Mouse (Mus musculus) layer of hippocampus, adult 9-11 months (tissue): ENCODE measurements at regions not wholly inside any gene's neighbourhood (a gene's known extent, or its start where the extent isn't known, plus 50 kb on each side); places are given as distances from the start of the nearest gene placed in this dataset.

Source experiments
- DNase-seq: peaks from one replicate; pipeline ENCODE4 v3.0.0; 2022

DNA sequence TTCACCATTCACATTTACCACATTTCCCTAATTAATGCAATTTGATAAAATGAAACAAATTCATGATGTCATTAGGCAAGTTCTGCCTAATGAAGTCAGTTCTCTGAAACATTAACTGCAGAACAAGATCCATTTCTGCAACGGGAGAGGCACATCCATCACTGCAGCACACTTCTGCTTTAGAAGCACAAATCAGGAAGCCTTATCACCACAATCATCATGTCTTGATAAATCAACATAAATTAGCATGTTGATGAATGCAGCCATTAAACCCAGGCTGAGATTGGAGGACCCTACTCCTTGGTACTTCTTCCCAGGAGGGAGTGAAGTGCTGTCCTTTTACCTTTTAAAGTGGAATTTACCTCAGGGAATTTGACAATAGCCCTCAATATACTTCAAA, 1195.4 kb downstream of the Defb40 start:
- no peak for DNase-seq

DNA sequence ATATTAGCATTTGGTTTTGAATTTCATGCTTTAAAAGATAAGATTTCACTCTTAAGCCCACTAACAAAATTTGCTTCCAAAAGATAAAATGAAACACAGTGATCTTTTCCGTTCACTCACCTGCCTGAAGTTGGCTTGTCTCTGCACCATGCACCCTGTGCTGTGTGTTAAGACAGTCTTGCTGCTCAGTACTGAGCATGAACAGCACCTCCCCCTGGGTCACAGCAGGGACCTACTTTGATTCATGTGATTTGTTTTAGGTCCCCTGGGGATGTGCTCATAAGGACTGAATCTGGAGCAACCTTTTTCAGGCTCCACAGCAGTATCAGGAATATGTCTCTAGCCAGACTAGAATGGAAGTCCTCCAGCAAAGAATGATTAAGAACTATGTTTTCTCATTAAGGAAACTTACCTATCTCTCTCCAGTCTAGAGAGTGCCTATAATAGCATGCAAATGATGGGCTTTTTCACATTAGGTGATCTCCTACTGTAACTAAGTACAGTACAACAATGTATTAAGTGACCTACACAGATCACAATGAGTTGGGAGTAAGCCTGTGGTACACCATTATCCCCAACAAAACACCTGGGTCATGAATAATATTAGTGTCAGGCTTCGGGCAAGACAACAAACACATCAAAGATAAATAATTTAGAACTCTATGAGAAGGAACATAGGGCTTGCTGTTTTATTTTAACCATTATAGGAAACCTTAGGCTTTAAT, 1196.3 kb downstream of the Defb40 start:
- no peak for DNase-seq

DNA sequence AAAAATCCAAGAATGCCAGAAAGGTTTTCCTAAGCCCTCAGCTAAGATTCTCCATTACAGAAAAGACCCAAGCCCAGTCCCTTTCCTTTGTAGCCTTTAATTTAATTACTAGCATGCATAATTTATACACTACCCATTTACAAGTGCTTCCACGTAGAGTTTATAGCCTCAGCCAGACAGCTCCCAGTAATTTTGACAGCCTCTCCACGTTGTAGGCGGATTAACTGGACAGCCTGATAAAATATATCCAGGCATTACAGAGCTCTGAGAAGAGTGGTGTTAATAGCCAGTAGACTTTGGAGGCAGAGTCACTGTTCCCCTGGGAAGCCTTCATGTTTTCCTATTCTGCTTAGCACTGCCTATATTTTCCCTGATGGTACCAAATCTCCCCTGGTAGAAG, 1202.6 kb downstream of the Defb40 start:
- no peak for DNase-seq

DNA sequence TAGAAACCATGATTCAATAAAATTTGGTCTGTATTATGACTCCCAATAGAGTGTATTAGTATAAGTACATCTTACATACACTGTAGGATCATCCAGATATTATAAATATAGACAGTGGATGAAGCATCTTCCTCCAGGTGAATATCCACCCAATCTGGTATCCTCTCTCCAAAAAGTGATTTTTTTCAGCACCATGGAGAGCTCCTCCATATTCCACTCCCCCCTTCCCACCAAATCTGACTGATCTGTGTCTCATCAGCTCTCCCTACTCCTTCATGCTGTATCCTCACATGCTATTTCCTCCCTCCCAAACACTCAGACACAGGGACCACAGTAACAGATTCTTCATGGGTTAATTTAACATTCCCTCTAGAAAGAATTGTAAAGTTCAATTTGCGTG, 1204.7 kb downstream of the Defb40 start:
- DNase-seq: no peak

DNA sequence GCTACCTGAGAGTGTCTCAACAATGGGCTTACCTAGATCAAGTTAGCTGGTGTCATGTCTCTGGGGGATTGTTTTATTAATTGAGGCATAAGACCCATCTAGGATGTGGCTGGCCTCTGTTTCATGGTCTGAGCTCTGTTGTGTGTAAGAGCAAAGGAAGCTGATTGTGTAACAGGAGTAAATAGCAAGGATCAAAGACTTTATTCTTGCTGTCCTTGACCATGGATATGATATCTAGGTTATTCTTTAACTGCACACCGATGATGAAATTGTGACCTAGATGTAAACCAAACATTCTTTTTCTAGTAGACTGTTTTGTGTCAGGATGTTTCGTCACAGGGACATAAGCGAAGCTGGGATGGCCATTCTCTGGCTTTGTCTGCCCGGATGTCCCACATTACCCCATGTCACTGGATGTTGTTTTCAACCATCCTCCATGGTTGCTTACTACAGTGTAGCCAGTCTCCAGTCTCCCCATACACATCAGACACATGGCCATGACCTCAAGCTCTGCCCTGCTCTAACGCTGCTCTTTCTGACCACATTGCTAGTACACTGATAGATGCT, 1210.5 kb downstream of the Defb40 start:
- no peak for DNase-seq

DNA sequence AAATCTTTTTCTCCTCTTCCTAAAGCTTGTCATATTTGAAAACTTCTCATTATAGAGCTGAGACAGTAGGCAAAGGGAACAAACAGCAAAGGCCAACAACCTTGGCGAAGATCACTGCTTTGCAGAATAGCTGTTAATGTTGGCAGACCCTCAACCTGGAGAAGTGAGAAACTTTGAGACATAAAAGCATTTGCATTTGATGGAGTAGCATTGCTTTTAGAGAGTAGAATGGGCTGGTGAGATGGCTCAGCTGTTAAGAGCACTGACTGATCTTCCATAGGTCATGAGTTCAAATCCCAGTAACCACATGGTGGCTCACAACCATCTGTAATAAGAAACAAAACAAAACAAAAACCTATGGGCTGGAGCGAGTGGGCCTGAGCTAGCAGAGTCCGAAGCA, 1253.4 kb downstream of the Defb40 start:
- DNase-seq: no peak

DNA sequence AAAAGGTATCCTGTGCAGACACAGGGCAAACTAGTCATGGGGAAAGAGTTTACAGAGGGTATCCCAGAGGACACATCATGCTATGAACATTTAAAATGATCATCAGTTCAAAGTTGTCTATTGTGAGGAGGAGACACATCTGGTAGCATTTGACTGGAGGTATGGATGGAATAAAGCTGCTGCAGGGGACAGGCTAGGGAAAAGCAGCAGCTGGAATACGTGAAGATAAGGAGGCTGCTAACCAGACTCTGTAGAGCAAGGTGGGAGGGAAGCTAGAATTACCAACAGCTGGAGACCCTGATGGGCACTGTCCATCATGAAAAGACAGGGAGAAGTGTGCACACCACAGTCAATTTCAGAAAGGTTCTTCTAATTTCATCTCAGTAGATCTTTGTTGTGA, 1268.9 kb downstream of the Defb40 start:
- no peak for DNase-seq

DNA sequence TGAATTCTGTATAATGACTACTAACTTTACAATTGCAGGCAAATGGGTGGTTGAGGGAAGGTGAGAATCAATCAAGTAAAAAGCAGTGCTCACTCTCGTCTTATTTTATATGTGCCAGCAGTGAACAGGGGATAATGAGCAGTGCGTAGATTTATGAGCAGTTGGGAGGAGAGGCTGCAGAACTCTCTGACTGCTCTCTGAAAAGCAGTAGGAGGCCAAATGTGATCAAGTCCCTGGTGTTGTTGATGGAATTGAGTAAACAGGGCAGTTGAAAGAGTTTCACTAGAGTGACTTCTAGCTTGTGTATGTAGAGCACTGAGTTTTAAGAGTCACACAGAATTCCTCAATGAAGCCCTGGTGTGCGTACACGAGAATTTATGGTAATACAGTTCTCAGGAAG, 1269.6 kb downstream of the Defb40 start:
- DNase-seq: no peak

DNA sequence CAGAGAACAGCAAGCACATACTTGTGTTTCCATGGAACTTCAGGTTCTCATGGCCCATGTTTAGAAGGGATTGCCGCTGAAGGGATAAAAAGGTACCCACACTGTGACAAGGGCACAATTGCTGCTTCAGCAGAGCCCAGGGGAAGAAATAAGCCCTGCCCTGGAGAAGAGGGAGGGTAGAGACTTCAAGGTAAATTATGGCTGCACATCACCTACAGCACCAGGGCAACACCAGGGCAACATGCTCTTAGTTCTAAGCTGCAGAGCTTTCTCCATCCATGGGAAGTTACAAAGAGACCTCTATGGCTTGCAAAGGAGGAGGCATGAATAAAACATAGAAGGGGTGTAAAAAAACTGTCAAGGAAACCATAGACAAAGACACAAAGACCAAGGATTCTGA, 1273.8 kb downstream of the Defb40 start:
- no peak for DNase-seq

DNA sequence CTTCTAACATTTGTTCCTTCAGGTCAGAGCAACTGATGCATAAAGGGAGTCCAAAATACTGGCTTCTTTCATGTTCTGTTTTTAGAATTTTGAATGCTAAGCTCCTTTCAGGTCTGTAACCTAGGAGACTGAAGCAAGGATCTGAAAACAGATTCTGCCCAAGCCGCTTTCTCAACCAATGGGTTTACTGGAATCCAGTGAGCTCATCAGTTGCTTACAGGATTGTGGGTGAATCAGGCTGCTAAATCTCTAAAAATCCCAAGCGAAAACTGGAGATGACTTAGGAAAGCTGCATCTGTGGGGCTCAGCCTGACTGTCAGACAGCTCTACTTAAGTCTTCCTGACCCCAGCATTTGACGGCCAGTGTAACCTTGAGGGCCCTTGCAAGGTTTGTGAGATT, 1277.7 kb downstream of the Defb40 start:
- peak; percentile 74 for DNase-seq

DNA sequence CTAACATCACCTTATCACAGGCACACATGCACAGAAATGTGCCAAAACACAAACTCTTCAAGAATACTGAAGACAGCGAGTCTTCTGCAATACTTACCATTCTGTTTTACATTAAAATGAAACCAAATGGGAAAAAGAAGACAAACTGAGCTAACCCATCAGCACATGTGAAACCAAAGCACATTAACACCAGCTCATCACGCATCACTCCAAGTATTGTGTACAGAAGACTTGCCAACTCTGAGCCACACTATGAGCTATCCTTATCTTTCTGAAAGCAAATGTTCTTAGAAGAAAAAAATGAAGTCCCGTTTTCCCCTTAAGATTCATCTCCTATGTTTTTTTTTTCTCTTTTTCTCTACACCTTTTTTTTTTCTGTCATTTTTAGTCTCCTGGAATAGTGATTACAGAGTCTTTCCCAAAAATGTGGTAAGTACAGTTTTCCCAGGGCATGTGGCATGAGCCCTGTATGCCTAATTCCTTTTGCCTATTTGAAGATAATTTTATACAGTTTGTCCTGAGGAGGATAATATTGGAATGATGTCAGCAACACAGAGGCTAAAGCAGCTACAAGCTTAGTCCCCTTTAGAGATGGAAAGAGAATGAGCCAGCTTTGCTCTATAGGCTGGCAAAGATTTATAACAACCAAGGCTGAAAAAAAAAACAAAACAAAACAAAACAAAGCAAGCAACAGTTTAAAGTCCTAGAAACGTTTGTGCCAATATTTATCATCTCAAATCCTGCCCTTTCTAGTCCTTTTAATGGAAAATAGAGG, 1287.8 kb downstream of the Defb40 start:
- DNase-seq: no peak

DNA sequence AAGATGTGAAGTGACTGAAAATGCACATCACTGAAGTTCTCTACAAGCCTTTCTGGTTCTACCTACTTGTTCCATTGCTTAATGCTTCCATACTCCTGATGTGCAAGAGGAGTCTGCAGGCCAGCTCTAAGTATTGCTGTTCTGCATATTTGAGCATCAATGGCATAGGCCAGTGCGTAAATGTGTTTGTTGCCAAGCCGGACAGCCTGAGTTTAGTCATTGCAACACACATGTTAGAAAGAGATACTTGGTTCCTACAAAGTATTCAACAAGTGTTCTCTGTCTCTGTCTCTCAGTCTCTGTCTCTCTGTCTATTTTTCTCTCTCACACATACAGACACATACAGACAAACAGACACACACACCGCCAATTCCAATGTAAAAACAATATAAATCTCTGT, 1288.4 kb downstream of the Defb40 start:
- DNase-seq: no peak

DNA sequence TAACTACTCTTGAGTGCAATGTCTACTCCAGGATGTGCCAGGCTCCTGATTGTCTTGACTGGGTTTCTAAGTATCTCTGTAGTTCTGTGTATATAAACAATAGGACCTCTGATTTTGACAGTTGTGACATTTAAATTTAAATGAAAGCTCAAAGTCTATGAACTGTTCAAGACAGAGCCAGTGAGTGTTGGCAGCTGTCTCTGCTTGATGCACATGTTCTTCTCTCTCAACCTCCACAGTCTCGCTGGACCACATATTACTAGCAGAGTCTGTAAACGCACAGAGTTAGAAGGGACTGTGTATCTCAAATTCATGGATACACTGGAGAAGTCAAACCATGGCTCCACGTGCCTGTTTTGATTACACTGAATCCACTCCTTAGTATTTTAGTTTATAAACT, 1291.0 kb downstream of the Defb40 start:
- DNase-seq: no peak

DNA sequence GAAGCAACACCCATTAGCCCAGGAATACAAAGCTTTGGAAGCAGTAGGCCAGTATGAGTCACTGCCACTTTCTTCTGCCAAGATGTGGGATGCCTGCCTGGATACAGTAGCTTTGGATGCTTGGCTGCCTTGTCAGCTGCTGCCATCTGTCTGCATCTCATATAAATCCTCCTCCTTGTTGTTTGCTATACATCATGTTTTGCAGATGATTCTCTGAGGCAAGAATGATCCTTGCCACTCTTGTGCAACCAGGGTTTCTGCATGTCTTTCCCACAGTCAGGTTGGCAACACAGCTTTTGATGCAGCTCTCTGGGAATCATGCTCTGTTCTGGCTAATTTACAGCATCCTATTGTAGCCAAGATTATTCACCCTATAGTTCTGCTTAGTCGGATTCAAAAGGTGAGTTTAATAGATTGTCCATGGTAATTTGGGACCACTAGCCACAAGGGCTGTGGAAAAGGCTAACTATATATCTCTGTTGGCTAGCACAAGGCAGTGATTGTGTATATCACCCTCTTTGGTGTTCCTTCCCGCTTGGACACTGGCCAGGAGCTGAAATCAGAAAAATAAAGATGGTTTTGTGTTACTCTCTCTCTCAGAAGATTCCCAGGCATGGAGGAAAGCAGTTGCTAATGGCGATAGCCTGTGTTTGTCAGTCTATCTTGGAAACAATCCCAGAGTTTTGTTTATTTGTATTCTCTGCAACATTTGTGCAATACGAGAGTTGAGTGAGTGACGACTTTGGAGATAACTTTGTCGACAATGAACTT, 1313.5 kb downstream of the Defb40 start:
- peak; percentile 93 for DNase-seq

DNA sequence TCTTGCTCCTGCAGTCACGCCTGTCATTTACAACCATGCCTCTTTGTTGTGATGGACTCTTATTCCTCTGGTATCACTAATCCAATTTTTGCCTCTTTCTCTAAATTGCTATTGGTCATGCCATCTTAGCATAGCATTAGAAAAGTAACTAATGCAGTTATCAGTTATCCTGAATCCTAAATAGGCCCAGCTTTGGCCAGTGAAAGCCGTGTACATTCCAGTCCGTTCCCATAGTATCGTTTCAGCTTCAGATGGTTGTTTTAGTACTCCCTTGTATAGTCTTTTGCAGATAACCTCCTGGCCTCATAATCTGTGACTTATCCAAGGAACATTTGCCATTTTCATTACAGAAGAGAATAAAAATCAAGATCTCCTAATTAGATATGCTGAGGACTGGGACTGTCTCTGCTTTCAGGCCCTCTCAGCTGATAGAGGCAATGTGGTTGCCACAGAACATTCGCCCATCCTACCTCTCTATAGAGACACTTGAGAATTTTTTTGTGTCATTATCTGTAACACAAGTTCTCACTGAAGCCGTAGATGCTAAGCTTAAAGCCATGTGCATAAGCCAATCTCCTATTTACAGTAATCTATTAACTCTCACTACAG, 1318.2 kb downstream of the Defb40 start:
- no peak for DNase-seq

DNA sequence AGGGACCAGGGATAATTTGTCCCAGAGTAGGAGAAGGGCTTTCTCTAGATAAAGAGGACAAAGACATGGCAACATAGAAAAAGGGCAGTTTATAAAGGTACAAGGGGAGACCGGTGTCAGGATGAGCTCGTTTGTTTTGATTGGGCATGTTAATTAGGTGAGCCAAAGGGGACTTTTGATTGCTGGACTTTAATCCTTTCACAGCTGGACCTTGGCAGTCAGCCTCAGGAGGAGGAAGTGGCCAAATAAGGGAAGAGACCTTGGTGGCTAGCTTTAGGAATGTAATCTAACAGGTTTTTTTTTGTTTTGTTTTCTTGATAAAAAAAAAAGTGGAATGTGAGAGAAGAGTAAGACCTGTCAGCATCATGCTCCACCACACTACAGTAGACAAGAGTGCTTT, 1324.3 kb downstream of the Defb40 start:
- DNase-seq: no peak

DNA sequence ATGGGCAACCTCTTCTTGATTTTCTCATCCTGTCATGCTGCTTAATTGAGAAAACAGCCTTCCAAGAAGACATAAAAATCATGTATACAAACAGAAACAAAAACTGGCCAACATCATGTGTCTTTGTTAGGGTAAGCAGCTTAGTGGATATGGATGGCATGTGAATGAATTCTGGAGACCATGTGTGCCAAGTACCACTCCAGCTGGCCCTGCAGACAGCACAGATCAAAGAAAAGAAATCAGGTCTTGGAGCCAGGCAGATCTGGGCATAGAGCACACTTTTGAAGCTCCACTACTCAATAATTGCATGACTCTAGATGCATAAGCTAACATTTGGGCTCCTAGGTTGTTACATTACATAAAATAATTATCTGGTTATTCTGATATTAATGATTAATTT, 1330.5 kb downstream of the Defb40 start:
- peak; percentile 3 for DNase-seq

DNA sequence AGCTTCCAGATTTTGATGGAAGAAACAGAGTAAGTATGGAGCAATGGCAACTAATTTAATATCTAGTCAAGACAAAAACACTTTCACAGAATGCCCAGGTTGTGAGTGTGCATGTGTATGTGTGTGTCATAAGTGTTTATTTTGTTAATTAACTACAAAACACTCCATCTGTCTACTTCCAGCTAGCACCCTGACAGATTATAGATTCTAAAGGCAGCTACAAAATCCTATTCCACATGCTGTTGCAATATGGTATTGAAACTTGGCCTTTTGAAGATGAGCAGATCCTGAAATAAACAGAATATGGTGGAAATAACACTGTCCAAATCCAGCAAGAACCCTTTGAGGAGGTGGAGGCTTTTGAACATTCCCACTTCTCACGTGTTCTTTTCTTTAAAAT, 1356.9 kb downstream of the Defb40 start:
- peak; percentile 36 for DNase-seq

DNA sequence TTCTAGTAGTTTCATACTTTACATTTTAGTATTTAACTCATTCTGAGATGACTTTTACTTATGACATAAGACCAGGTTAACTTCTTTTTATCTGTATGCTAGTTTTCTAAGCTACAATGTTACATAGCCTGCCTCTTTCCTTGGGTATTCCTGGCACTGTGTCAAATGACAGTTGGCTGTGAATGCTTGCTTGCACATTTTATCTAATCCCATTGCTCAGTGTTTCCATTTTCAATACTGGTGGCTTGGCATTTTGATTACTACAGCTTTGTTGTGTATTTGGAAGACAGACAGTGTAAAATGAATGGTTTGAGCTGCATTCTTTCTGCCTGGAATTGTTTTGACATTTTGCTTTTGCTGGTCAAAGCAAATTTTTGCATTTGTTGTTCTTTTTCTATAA, 1359.2 kb downstream of the Defb40 start:
- no peak for DNase-seq

DNA sequence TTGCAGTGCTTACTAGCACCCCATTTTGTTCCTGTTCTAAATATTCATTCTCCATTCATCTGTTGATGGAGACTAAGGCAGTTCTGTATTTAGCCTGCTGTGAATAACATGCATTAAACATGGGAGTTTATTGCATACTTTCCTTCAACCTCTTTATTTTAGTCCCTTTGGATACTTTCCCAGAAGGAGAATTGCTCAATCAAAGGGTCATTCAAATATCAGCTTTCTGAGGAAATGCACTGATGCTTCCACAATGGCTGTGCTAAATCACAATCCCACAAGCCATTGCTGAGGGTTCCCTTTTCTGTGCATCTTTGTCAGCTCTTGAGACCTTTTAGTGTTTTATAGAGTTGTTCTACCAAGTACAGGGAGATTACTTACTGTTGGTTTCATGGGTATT, 1359.9 kb downstream of the Defb40 start:
- no peak for DNase-seq

DNA sequence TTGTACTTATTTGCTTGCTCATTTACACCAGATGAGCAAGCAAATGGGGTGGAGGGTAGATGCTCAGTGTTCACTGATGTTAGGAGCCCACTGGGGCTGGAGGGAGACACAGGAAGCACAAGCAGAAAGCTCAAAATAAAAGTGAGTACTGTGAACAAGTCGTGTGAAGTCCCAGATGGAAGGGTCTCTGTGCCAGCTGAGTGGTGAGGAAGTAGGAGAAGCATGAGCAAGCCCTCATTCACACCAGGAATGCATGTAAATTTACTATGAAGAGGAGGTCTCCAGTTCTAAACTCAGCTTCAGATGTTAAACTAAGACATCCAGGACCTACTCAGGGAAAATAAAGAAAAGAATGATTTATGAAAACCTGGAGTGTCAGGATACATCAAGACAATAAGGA, 1375.2 kb downstream of the Defb40 start:
- DNase-seq: no peak

DNA sequence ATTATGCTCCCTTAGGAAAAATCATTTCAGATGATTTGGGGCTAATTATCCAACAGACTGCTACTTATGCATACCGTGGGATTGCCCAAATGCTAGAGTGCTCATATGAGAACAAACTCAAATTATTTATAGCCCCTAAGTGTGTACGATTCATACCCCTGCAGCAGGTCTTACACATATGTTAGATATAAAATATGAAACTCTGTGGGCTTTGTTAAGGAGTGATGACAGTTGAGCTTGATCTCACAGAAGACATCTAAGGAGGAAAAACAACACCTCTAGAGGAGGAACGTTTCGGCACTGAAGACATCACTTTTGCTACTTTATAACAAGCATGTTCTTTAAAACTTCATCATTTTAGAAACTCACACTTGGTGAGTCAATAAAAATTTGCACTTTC, 1379.3 kb downstream of the Defb40 start:
- peak; percentile 14 for DNase-seq

DNA sequence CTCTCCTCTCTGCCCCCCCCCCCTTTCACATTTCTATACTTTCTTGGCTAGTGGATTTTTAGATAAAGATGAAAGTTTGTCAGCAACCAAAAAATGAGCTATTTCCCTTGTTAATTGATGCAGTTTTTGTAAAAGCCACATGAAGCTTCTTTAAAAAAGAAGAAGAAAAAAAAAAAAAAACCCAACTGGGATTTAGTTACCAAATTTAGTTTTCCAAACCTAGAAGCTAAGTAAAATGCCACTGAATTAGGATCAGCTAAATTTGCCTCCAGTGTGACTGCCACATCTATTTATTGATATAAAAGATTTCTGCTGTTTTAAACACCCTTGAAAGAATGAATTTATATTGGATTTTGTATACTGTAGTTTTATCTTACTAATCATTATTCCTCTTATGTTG, 1381.5 kb downstream of the Defb40 start:
- no peak for DNase-seq
